Mouse (Mus musculus): Measurements from ENCODE around the gene Tpo.

Gene Tpo

GRCm38 (mm10) chr12:30020447-30020846 is 112.0 kb downstream of the Tpo start:
- no peak for DNase-seq (ENCODE audit: low spot score)

- DNase-seq (ENCODE audit: low spot score): no peak
These were observed 115.3 kb downstream of the Tpo start for GRCm38 (mm10) chr12:30017131-30017530.

- no peak for DNase-seq (ENCODE audit: low spot score)
These were observed 116.9 kb downstream of the Tpo start for GRCm38 (mm10) chr12:30015501-30015900.

GRCm38 (mm10) chr12:30008741-30009140 is 123.7 kb downstream of the Tpo start:
- DNase-seq (ENCODE audit: low spot score): no peak

- peak; percentile 46 for DNase-seq (ENCODE audit: low spot score)
These were observed 125.8 kb downstream of the Tpo start for GRCm38 (mm10) chr12:30006586-30006985.

All from yolk sac, embryonic 10.5 days (tissue).